In the genomic region with DNA sequence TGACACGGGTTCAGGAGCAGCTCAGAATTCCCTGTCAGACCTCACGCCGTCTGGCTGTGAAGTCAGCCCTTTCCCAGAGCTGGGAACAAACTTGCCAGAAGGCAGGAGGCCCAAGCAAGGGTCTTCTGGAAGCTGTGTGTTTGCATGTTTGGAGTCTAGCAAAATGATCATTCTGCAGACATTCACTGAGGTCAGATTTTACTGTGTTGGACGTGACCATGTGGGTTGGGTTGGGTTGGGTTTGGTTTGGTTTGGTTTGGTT, we compare ENCODE assay signal across 7 mouse cellular contexts. TPM values are rescaled to one million over a fixed set of nuclear protein-coding genes. Genes with fewer than 3 reads are reported as not detected.
A peak's percentile ranks its signal among the peaks of the same experiment; 100 is the strongest.
DNase-seq lines count a peak whose midpoint lies in the region; ATAC-seq and TF ChIP-seq lines count a peak whose summit lies in the region.

No protein-coding gene starts in this region.

- no peak for ATAC-seq in lung, embryonic 14.5 days (ENCODE audit: insufficient read depth)
- ATAC-seq in limb, embryonic 11.5 days (ENCODE audit: insufficient number of reproducible peaks, low FRiP score, low TSS enrichment, low read depth) = no peak

- H3K36me3 ChIP-seq in lung, embryonic 14.5 days (ENCODE audit: insufficient read depth) = peaks cover 36% of the 10 kb centered on the region
- peaks cover 33% of the 10 kb centered on the region for H3K36me3 ChIP-seq in forebrain, embryonic 10.5 days (replicated peaks)
- H3K36me3 ChIP-seq in limb, embryonic 11.5 days (ENCODE audit: control insufficient read depth, insufficient read depth, low read length) = peaks cover 17% of the 10 kb centered on the region

- H3K9me3 ChIP-seq in lung, embryonic 14.5 days (ENCODE audit: low read depth, low read length) = no peaks in the 10 kb centered on the region
- no peaks in the 10 kb centered on the region for H3K9me3 ChIP-seq in forebrain, embryonic 10.5 days
- no peaks in the 10 kb centered on the region for H3K9me3 ChIP-seq in limb, embryonic 11.5 days (ENCODE audit: control insufficient read depth, low read length)

- 20% methylated on average over 4 of the region's 4 CpGs for whole genome bisulfite sequencing in lung, embryonic 14.5 days
- WGBS in forebrain, embryonic 10.5 days = 55% methylated on average over 4 of the region's 4 CpGs
- WGBS in limb, embryonic 11.5 days = 49% methylated on average over 4 of the region's 4 CpGs
- 24% methylated on average over 4 of the region's 4 CpGs for WGBS in olfactory bulb, adult 2 months

- peaks cover 37% of the 10 kb centered on the region for H3K4me1 ChIP-seq in lung, embryonic 14.5 days (ENCODE audit: insufficient read depth)
- H3K4me1 ChIP-seq in forebrain, embryonic 10.5 days = peaks cover 85% of the 10 kb centered on the region
- H3K4me1 ChIP-seq in limb, embryonic 11.5 days (ENCODE audit: control insufficient read depth, insufficient read depth, low read length) = peaks cover 58% of the 10 kb centered on the region
- peaks cover 71% of the 10 kb centered on the region for H3K4me1 ChIP-seq in olfactory bulb, adult 2 months (ENCODE audit: control insufficient read depth, insufficient read depth, low read length)

- no peak for TF ChIP-seq POLR2A in olfactory bulb, adult 2 months (IDR thresholded peaks at IDR 0.05; ENCODE audit: insufficient read depth, low read depth, low read length)

- no peaks in the 10 kb centered on the region for H3K27me3 ChIP-seq in lung, embryonic 14.5 days (ENCODE audit: insufficient read depth, low read length)
- H3K27me3 ChIP-seq in forebrain, embryonic 10.5 days (ENCODE audit: poor library complexity, severe bottlenecking) = no peaks in the 10 kb centered on the region
- no peaks in the 10 kb centered on the region; the same call in 1 of the 2 replicates for H3K27me3 ChIP-seq in limb, embryonic 11.5 days (ENCODE audit: control insufficient read depth, insufficient read depth, low read length)

- H3K4me3 ChIP-seq in lung, embryonic 14.5 days (ENCODE audit: low read depth, low read length) = no peak overlapping the region
- peak overlapping the region; percentile 28 for H3K4me3 ChIP-seq in forebrain, embryonic 10.5 days
- H3K4me3 ChIP-seq in limb, embryonic 11.5 days (ENCODE audit: low read depth, low read length) = no peak overlapping the region
- no peak overlapping the region for H3K4me3 ChIP-seq in olfactory bulb, adult 2 months (ENCODE audit: insufficient read depth, low read depth, low read length)

- H3K9ac ChIP-seq in lung, embryonic 14.5 days = 0 out of 2 replicates have a peak overlapping the region, but pooled peaks have one; percentile 9
- H3K9ac ChIP-seq in limb, embryonic 11.5 days (ENCODE audit: low read length) = no peak overlapping the region

- no peak for TF ChIP-seq CTCF in lung, embryonic 14.5 days (IDR thresholded peaks at IDR 0.05; ENCODE audit: low read depth)
- TF ChIP-seq CTCF in olfactory bulb, adult 2 months (IDR thresholded peaks at IDR 0.05; ENCODE audit: insufficient read depth, low read depth, low read length) = no peak

- DNase-seq in lung, embryonic 14.5 days = peak; percentile 53
- DNase-seq in lung, postnatal 14 days = no peak
- no peak for DNase-seq in forebrain, embryonic 10.5 days (ENCODE audit: extremely low spot score, low spot score)
- DNase-seq in limb, embryonic 11.5 days (ENCODE audit: low spot score) = no peak
- DNase-seq in embryo, embryonic 11 days = no peak
- DNase-seq in ovary, adult 18-20 months (ENCODE audit: low spot score) = no peak

- H3K4me2 ChIP-seq in lung, embryonic 14.5 days = peak overlapping the region; percentile 50
- peak overlapping the region; percentile 34; the same call in 1 of the 2 replicates for H3K4me2 ChIP-seq in limb, embryonic 11.5 days (ENCODE audit: low read depth, severe bottlenecking)

- peak overlapping the region; percentile 94 for H3K27ac ChIP-seq in lung, embryonic 14.5 days (ENCODE audit: low read depth)
- peak overlapping the region; percentile 93 for H3K27ac ChIP-seq in forebrain, embryonic 10.5 days
- H3K27ac ChIP-seq in limb, embryonic 11.5 days (replicated peaks; ENCODE audit: low read depth, low read length) = peak overlapping the region; percentile 87
- H3K27ac ChIP-seq in olfactory bulb, adult 2 months (ENCODE audit: insufficient read depth, low read depth, low read length) = peak overlapping the region; percentile 96

RNA-seq across cellular contexts. Expression of a gene that starts 20.7 kb away (rescaled TPM):
- polyA plus RNA-seq in lung, embryonic 14.5 days (2014; fragmentation: Nextera tagmentation; extraction: Ambion mirVana) = 26.7 and 28.1 TPM in 2 replicates
- polyA plus RNA-seq in forebrain, embryonic 10.5 days (2016; fragmentation: Nextera tagmentation; extraction: Ambion mirVana) = 26.2 and 27.9 TPM in 2 replicates
- polyA plus RNA-seq in limb, embryonic 11.5 days (2014; fragmentation: Nextera tagmentation; extraction: Ambion mirVana) = 22.5 and 23.8 TPM in 2 replicates
- polyA plus RNA-seq in olfactory bulb, adult 2 months (2012; ENCODE audit: insufficient read depth, insufficient read length, low replicate concordance, missing spikeins) = not detected in 2 replicates

RNA-seq across cellular contexts. Expression of a gene that starts 51.5 kb away (rescaled TPM):
- polyA plus RNA-seq in lung, embryonic 14.5 days (2014; fragmentation: Nextera tagmentation; extraction: Ambion mirVana) = 3.0 and 3.5 TPM in 2 replicates
- 32.7 and 35.3 TPM in 2 replicates for polyA plus RNA-seq in forebrain, embryonic 10.5 days (2016; fragmentation: Nextera tagmentation; extraction: Ambion mirVana)
- 6.8 and 10.2 TPM in 2 replicates for polyA plus RNA-seq in limb, embryonic 11.5 days (2014; fragmentation: Nextera tagmentation; extraction: Ambion mirVana)
- polyA plus RNA-seq in olfactory bulb, adult 2 months (2012; ENCODE audit: insufficient read depth, insufficient read length, low replicate concordance, missing spikeins) = 264 TPM in 1 of 2 replicates, not detected in the other
